23 mouse cellular contexts compared by ENCODE assay signal in genomic region chr14:58598867-58599266, GRCm38 (mm10).
DNase-seq lines count a peak whose midpoint lies in the region; ATAC-seq lines count a peak whose summit lies in the region.
"Had no signal": no experiment of that assay in that cellular context is flagged by ENCODE, and none has a peak within 500 bp of the region (broad histone marks: within the 10 kb centered on the region; RNA-seq: fewer than 3 reads in every experiment).

No protein-coding gene starts in this region.

- H3K27me3 ChIP-seq in forebrain, embryonic 14.5 days (replicated peaks; ENCODE audit: control insufficient read depth, insufficient read depth, low read length) = no peaks in the 10 kb centered on the region
- no peaks in the 10 kb centered on the region for H3K27me3 ChIP-seq in forebrain, embryonic 11.5 days (ENCODE audit: control insufficient read depth, insufficient read depth, low read length)
- H3K27me3 ChIP-seq in limb, embryonic 11.5 days (ENCODE audit: control insufficient read depth, insufficient read depth, low read length) = no peaks in the 10 kb centered on the region
- H3K27me3 ChIP-seq in limb, embryonic 10.5 days (ENCODE audit: low read depth, poor library complexity, severe bottlenecking) = no peaks in the 10 kb centered on the region
- H3K27me3 ChIP-seq: embryonic facial prominence, embryonic 15.5 days; hindbrain, embryonic 13.5 days had no signal

- no peaks in the 10 kb centered on the region for H3K4me1 ChIP-seq in forebrain, embryonic 14.5 days (ENCODE audit: control insufficient read depth, insufficient read depth, low read length)
- H3K4me1 ChIP-seq in forebrain, embryonic 11.5 days (replicated peaks; ENCODE audit: control insufficient read depth, insufficient read depth, low read length) = no peaks in the 10 kb centered on the region
- H3K4me1 ChIP-seq in limb, embryonic 11.5 days (ENCODE audit: control insufficient read depth, insufficient read depth, low read length) = no peaks in the 10 kb centered on the region
- H3K4me1 ChIP-seq in limb, embryonic 10.5 days = no peaks in the 10 kb centered on the region
- H3K4me1 ChIP-seq: embryonic facial prominence, embryonic 15.5 days; heart, embryonic 10.5 days; hindbrain, embryonic 13.5 days had no signal

- no peak overlapping the region for H3K4me3 ChIP-seq in forebrain, embryonic 14.5 days (ENCODE audit: low read depth, low read length)
- H3K4me3 ChIP-seq in forebrain, embryonic 11.5 days (ENCODE audit: low read depth, low read length) = no peak overlapping the region
- no peak overlapping the region for H3K4me3 ChIP-seq in limb, embryonic 11.5 days (ENCODE audit: low read depth, low read length)
- no peak overlapping the region for H3K4me3 ChIP-seq in limb, embryonic 10.5 days
- H3K4me3 ChIP-seq: embryonic facial prominence, embryonic 15.5 days; erythroblast, embryonic 14.5 days; forebrain, embryonic 10.5 days; gastrocnemius, adult 2 months; heart, embryonic 10.5 days; hindbrain, embryonic 13.5 days had no signal

- H3K4me2 ChIP-seq in forebrain, embryonic 14.5 days (ENCODE audit: low read length) = no peak overlapping the region
- no peak overlapping the region for H3K4me2 ChIP-seq in forebrain, embryonic 11.5 days (ENCODE audit: low read depth, low read length, severe bottlenecking)
- H3K4me2 ChIP-seq in limb, embryonic 11.5 days (ENCODE audit: low read depth, severe bottlenecking) = no peak overlapping the region
- H3K4me2 ChIP-seq: embryonic facial prominence, embryonic 15.5 days; hindbrain, embryonic 13.5 days had no signal

- H3K9ac ChIP-seq in forebrain, embryonic 14.5 days (ENCODE audit: low read length) = no peak overlapping the region
- no peak overlapping the region for H3K9ac ChIP-seq in forebrain, embryonic 11.5 days (ENCODE audit: low read length)
- H3K9ac ChIP-seq in limb, embryonic 11.5 days (ENCODE audit: low read length) = no peak overlapping the region
- H3K9ac ChIP-seq: embryonic facial prominence, embryonic 15.5 days; hindbrain, embryonic 13.5 days had no signal

- no peaks in the 10 kb centered on the region for H3K36me3 ChIP-seq in forebrain, embryonic 14.5 days (ENCODE audit: control insufficient read depth, insufficient read depth, low read length)
- no peaks in the 10 kb centered on the region for H3K36me3 ChIP-seq in forebrain, embryonic 11.5 days (ENCODE audit: control insufficient read depth, insufficient read depth, low read length)
- no peaks in the 10 kb centered on the region for H3K36me3 ChIP-seq in limb, embryonic 11.5 days (ENCODE audit: control insufficient read depth, insufficient read depth, low read length)
- H3K36me3 ChIP-seq in limb, embryonic 10.5 days = no peaks in the 10 kb centered on the region
- H3K36me3 ChIP-seq: embryonic facial prominence, embryonic 15.5 days; forebrain, embryonic 10.5 days; G1E; heart, embryonic 10.5 days; hindbrain, embryonic 13.5 days had no signal

- H3K9me3 ChIP-seq in forebrain, embryonic 14.5 days (replicated peaks; ENCODE audit: control insufficient read depth, low read length) = no peaks in the 10 kb centered on the region
- H3K9me3 ChIP-seq in forebrain, embryonic 11.5 days (ENCODE audit: control insufficient read depth, low read length) = no peaks in the 10 kb centered on the region
- no peaks in the 10 kb centered on the region for H3K9me3 ChIP-seq in limb, embryonic 11.5 days (ENCODE audit: control insufficient read depth, low read length)
- no peaks in the 10 kb centered on the region for H3K9me3 ChIP-seq in limb, embryonic 10.5 days (replicated peaks)
- H3K9me3 ChIP-seq: embryonic facial prominence, embryonic 15.5 days; forebrain, embryonic 10.5 days; heart, embryonic 10.5 days; hindbrain, embryonic 13.5 days had no signal

- no peak overlapping the region for H3K27ac ChIP-seq in forebrain, embryonic 14.5 days (ENCODE audit: low read depth, low read length)
- H3K27ac ChIP-seq in forebrain, embryonic 11.5 days (ENCODE audit: low read depth, low read length) = no peak overlapping the region
- H3K27ac ChIP-seq in limb, embryonic 11.5 days (replicated peaks; ENCODE audit: low read depth, low read length) = no peak overlapping the region
- no peak overlapping the region for H3K27ac ChIP-seq in limb, embryonic 10.5 days
- H3K27ac ChIP-seq: embryonic facial prominence, embryonic 15.5 days; forebrain, embryonic 10.5 days; gastrocnemius, adult 2 months; heart, embryonic 10.5 days; hindbrain, embryonic 13.5 days; hindbrain, postnatal 0 days had no signal

- 52% methylated on average over 3 of the region's 3 CpGs for WGBS in forebrain, embryonic 14.5 days
- 93% methylated on average over 3 of the region's 3 CpGs for WGBS in forebrain, embryonic 11.5 days
- WGBS in limb, embryonic 11.5 days = 85% methylated on average over 3 of the region's 3 CpGs
- 90% methylated on average over 3 of the region's 3 CpGs for WGBS in limb, embryonic 10.5 days

- peak; percentile 46 to 53 for DNase-seq in cerebellum, postnatal 10 days
- no peak for DNase-seq in cerebellum, adult 11-12 months
- peak; percentile 28 for DNase-seq in forebrain, embryonic 14.5 days (ENCODE audit: low spot score)
- no peak for DNase-seq in forebrain, embryonic 11.5 days (ENCODE audit: low spot score)
- peak; percentile 12 for DNase-seq in limb, embryonic 11.5 days (ENCODE audit: low spot score)
- no peak for DNase-seq in limb, embryonic 10.5 days (ENCODE audit: low spot score)
- DNase-seq: adrenal gland, postnatal 10 days; B cell, adult 2 months; cerebellum, adult 8-10 months; gastrocnemius, adult 2 months; gastrocnemius, postnatal 25 days; heart, postnatal 10 days; heart, postnatal 4 days; kidney, adult 11 months had no signal

- ATAC-seq in forebrain, embryonic 14.5 days = no peak
- no peak for ATAC-seq in forebrain, embryonic 11.5 days (replicated peaks; ENCODE audit: low FRiP score)
- no peak for ATAC-seq in limb, embryonic 11.5 days (ENCODE audit: insufficient number of reproducible peaks, low FRiP score, low TSS enrichment, low read depth)
- ATAC-seq in activated CD4-positive, CD25-positive, alpha-beta regulatory T cell, adult 4 months = no peak
- ATAC-seq: CD4-positive, CD25-positive, alpha-beta regulatory T cell, adult 4 months; hindbrain, postnatal 0 days had no signal

Comparison
In these comparisons a context has a peak if more than half of its experiments do, and no peak if none do; other contexts are left out.
1. DNase-seq: peak in cerebellum, postnatal 10 days (2 of 2), forebrain, embryonic 14.5 days (single experiment) and limb, embryonic 11.5 days (single experiment); none in cerebellum, adult 11-12 months (single experiment), forebrain, embryonic 11.5 days (single experiment) and limb, embryonic 10.5 days (single experiment).